Mouse (Mus musculus) MEL (cell line): ENCODE data around the gene Akr1c13. TPM values are rescaled to one million over a fixed set of nuclear protein-coding genes. Genes with fewer than 3 reads are reported as not detected.
"Not testable (repeated sequence)": the region's sequence is repeated elsewhere in the genome, so short reads cannot be mapped to it uniquely, and the experiment has no call there.

Experiments used
- DNase-seq: peaks from one replicate; pipeline ENCODE4 v3.0.0; 2011; ENCODE audit warnings: low read depth, low spot score
- H3K27ac ChIP-seq: 2 replicates; pipeline ENCODE4 v1.5.1; 2012; ENCODE audit warnings: low read depth, mild to moderate bottlenecking, control low read depth, low read length, moderate library complexity; ENCODE audit not compliant: control insufficient read depth
- H3K27me3 ChIP-seq, 2 experiments: fragments of 150-350 bp in 1 of 2; sonication (generic) in 1 of 2; 2 replicates each; pipeline ENCODE4 v1.6.1; 2012; ENCODE audit warnings: low read length in 2 of 2, mild to moderate bottlenecking in 2 of 2, improper control_type of control experiment in 1 of 2, moderate library complexity in 1 of 2; ENCODE audit not compliant: insufficient read depth in 2 of 2, control insufficient read depth in 1 of 2
- H3K36me3 ChIP-seq, 2 experiments: 2 replicates each; pipeline ENCODE4 v1.6.1; 2012 to 2014; ENCODE audit warnings: low read length in 2 of 2, improper control_type of control experiment in 1 of 2, inconsistent platforms in 1 of 2, mild to moderate bottlenecking in 1 of 2; ENCODE audit not compliant: insufficient read depth in 2 of 2, control insufficient read depth in 1 of 2
- H3K4me1 ChIP-seq, 2 experiments: fragments of 150-350 bp in 1 of 2; sonication (generic) in 1 of 2; 2 replicates each; pipeline ENCODE4 v1.6.1; 2012; ENCODE audit warnings: low read length in 2 of 2, improper control_type of control experiment in 1 of 2, mild to moderate bottlenecking in 1 of 2; ENCODE audit not compliant: insufficient read depth in 2 of 2, control insufficient read depth in 1 of 2
- H3K4me3 ChIP-seq, 2 experiments: fragments of 150-350 bp in 1 of 2; sonication (generic) in 1 of 2; 2 replicates each; pipeline ENCODE4 v1.5.1; 2012; ENCODE audit warnings: low read depth in 2 of 2, low read length in 2 of 2, mild to moderate bottlenecking in 2 of 2, moderate library complexity in 2 of 2, control low read depth in 1 of 2, improper control_type of control experiment in 1 of 2; ENCODE audit not compliant: control insufficient read depth in 1 of 2, insufficient read depth in 1 of 2
- H3K79me2 ChIP-seq: 2 replicates; pipeline ENCODE4 v1.6.1; 2012; ENCODE audit warnings: mild to moderate bottlenecking, low read length, moderate library complexity; ENCODE audit not compliant: control insufficient read depth, poor library complexity, insufficient read depth
- H3K9ac ChIP-seq: 2 replicates; pipeline ENCODE4 v1.6.1; 2012; ENCODE audit warnings: low read depth, mild to moderate bottlenecking, control low read depth, low read length, moderate library complexity; ENCODE audit not compliant: control insufficient read depth, poor library complexity, severe bottlenecking
- H3K9me3 ChIP-seq: fragments of 150-350 bp; sonication (generic); replicated peaks from 2 replicates; pipeline ENCODE4 v1.6.1; 2012; ENCODE audit warnings: mild to moderate bottlenecking, low read length, improper control_type of control experiment, moderate library complexity; ENCODE audit not compliant: insufficient read depth
- CTCF ChIP-seq, 3 experiments: IDR thresholded peaks in 2 of 3; conservative IDR thresholded peaks in 1 of 3; 2 replicates each; pipeline ENCODE4 v1.5.1; 2011 to 2012; ENCODE audit warnings: low read length in 3 of 3, low read depth in 2 of 3, mild to moderate bottlenecking in 2 of 3, improper control_type of control experiment in 1 of 3, inconsistent platforms in 1 of 3, mixed read lengths in 1 of 3, moderate library complexity in 1 of 3; ENCODE audit not compliant: control insufficient read depth in 1 of 3, insufficient read depth in 1 of 3, poor library complexity in 1 of 3, severe bottlenecking in 1 of 3
- ETS1 ChIP-seq: IDR thresholded peaks from 2 replicates; pipeline ENCODE4 v1.6.1; 2012; ENCODE audit warnings: low read depth, mild to moderate bottlenecking, inconsistent platforms, low read length, improper control_type of control experiment, moderate library complexity
- GABPA ChIP-seq: IDR thresholded peaks from 2 replicates; pipeline ENCODE4 v1.6.1; 2012; ENCODE audit warnings: low read depth, mild to moderate bottlenecking, inconsistent platforms, low read length, improper control_type of control experiment, moderate library complexity
- GATA1 ChIP-seq: IDR thresholded peaks from 2 replicates; pipeline ENCODE4 v1.6.1; 2011; ENCODE audit warnings: low read depth, low read length, improper control_type of control experiment
- HCFC1 ChIP-seq: IDR thresholded peaks from 2 replicates; pipeline ENCODE4 v1.6.1; 2012; ENCODE audit warnings: low read depth, mild to moderate bottlenecking, inconsistent platforms, low read length, improper control_type of control experiment, moderate library complexity
- KAT2A ChIP-seq: conservative IDR thresholded peaks from 2 replicates; pipeline ENCODE4 v1.6.1; 2012; ENCODE audit warnings: low read depth, low read length, improper control_type of control experiment, inconsistent platforms
- MAZ ChIP-seq: IDR thresholded peaks from 2 replicates; pipeline ENCODE4 v1.6.1; 2012; ENCODE audit warnings: low read depth, mild to moderate bottlenecking, inconsistent platforms, low read length, improper control_type of control experiment
- MEF2A ChIP-seq: IDR thresholded peaks from 2 replicates; pipeline ENCODE4 v1.6.1; 2014; ENCODE audit warnings: low read depth, mild to moderate bottlenecking, inconsistent platforms, low read length, improper control_type of control experiment; ENCODE audit not compliant: poor library complexity, insufficient replicate concordance, severe bottlenecking; ENCODE audit errors: extremely low read depth
- MYB ChIP-seq: IDR thresholded peaks from 2 replicates; pipeline ENCODE4 v1.6.1; 2011; ENCODE audit warnings: mild to moderate bottlenecking, low read depth, low read length, improper control_type of control experiment
- MYC ChIP-seq: IDR thresholded peaks from 2 replicates; pipeline ENCODE4 v1.6.1; 2011; ENCODE audit warnings: low read depth, mild to moderate bottlenecking, low read length, improper control_type of control experiment, moderate library complexity
- NELFE ChIP-seq: IDR thresholded peaks from 2 replicates; pipeline ENCODE4 v1.6.1; 2011; ENCODE audit warnings: low read depth, low read length, improper control_type of control experiment
- NRF1 ChIP-seq: IDR thresholded peaks from 2 replicates; pipeline ENCODE4 v1.6.1; 2014; ENCODE audit warnings: low read depth, mild to moderate bottlenecking, inconsistent platforms, low read length, improper control_type of control experiment, moderate library complexity; ENCODE audit not compliant: poor library complexity, insufficient read depth, severe bottlenecking
- POLR2A ChIP-seq, 2 experiments: IDR thresholded peaks; 2 replicates each; pipeline ENCODE4 v1.6.1; 2011 to 2012; ENCODE audit warnings: low read length in 2 of 2, mild to moderate bottlenecking in 2 of 2, control low read depth in 1 of 2, improper control_type of control experiment in 1 of 2, low read depth in 1 of 2, moderate library complexity in 1 of 2; ENCODE audit not compliant: control insufficient read depth in 1 of 2, insufficient read depth in 1 of 2, poor library complexity in 1 of 2
- POLR2AphosphoS5 ChIP-seq: IDR thresholded peaks from 2 replicates; pipeline ENCODE4 v1.6.1; 2012; ENCODE audit warnings: low read depth, borderline replicate concordance, mild to moderate bottlenecking, inconsistent platforms, low read length, moderate library complexity, mixed read lengths
- SIN3A ChIP-seq: IDR thresholded peaks from 2 replicates; pipeline ENCODE4 v1.6.1; 2012; ENCODE audit warnings: low read length, improper control_type of control experiment, inconsistent platforms
- SMC3 ChIP-seq: IDR thresholded peaks from 2 replicates; pipeline ENCODE4 v1.6.1; 2011; ENCODE audit warnings: low read depth, low read length, improper control_type of control experiment
- TAL1 ChIP-seq: IDR thresholded peaks from 2 replicates; pipeline ENCODE4 v1.6.1; 2012; ENCODE audit warnings: mild to moderate bottlenecking, inconsistent platforms, low read length, moderate library complexity, mixed read lengths
- TCF12 ChIP-seq: IDR thresholded peaks from 2 replicates; pipeline ENCODE4 v1.6.1; 2014; ENCODE audit warnings: low read depth, mild to moderate bottlenecking, inconsistent platforms, low read length, improper control_type of control experiment, moderate library complexity
- UBTF ChIP-seq: IDR thresholded peaks from 2 replicates; pipeline ENCODE4 v1.6.1; 2012; ENCODE audit warnings: low read depth, mild to moderate bottlenecking, inconsistent platforms, low read length, improper control_type of control experiment, moderate library complexity, borderline replicate concordance; ENCODE audit not compliant: insufficient read depth
- USF1 ChIP-seq: IDR thresholded peaks from 2 replicates; pipeline ENCODE4 v1.6.1; 2014; ENCODE audit warnings: low read depth, mild to moderate bottlenecking, inconsistent platforms, low read length, improper control_type of control experiment, moderate library complexity
- USF2 ChIP-seq, 2 experiments: IDR thresholded peaks; 2 replicates each; pipeline ENCODE4 v1.6.1; 2011 to 2012; ENCODE audit warnings: improper control_type of control experiment in 2 of 2, low read length in 2 of 2, borderline replicate concordance in 1 of 2, inconsistent platforms in 1 of 2, low read depth in 1 of 2, mild to moderate bottlenecking in 1 of 2; ENCODE audit not compliant: insufficient read depth in 1 of 2
- ZC3H11A ChIP-seq: IDR thresholded peaks from 2 replicates; pipeline ENCODE4 v1.6.1; 2012; ENCODE audit warnings: low read depth, mild to moderate bottlenecking, inconsistent platforms, low read length, improper control_type of control experiment
- ZKSCAN1 ChIP-seq: IDR thresholded peaks from 2 replicates; pipeline ENCODE4 v1.6.1; 2012; ENCODE audit warnings: low read depth, mild to moderate bottlenecking, inconsistent platforms, low read length, improper control_type of control experiment, moderate library complexity
- ZMIZ1 ChIP-seq: IDR thresholded peaks from 2 replicates; pipeline ENCODE4 v1.6.1; 2012; ENCODE audit warnings: low read depth, mild to moderate bottlenecking, inconsistent platforms, low read length, improper control_type of control experiment, moderate library complexity
- polyA plus RNA-seq, 2 experiments: library from polyadenylated mRNA; stranded (reverse) in 1 of 2; unstranded in 1 of 2; fragments of >175 nt in 1 of 2; fragments of >200 nt in 1 of 2; gene quantifications; 2 replicates each; pipeline versions ENCODE4 v1.2.1 to v1.2.4; 2012; ENCODE audit warnings: low replicate concordance in 2 of 2, low read depth in 1 of 2; ENCODE audit not compliant: insufficient read length in 2 of 2, insufficient read depth in 1 of 2, missing spikeins in 1 of 2
- total RNA-seq: library from RNA; depleted of rRNA; stranded (reverse); fragments of 300-350 nt; gene quantifications from 2 replicates; pipeline ENCODE4 v1.2.3, GENCODE M21; 2012

The Akr1c13 gene
- total and polyA plus RNA-seq, 3 experiments: 5.5 to 13.0 TPM; not detected in 1

DNA sequence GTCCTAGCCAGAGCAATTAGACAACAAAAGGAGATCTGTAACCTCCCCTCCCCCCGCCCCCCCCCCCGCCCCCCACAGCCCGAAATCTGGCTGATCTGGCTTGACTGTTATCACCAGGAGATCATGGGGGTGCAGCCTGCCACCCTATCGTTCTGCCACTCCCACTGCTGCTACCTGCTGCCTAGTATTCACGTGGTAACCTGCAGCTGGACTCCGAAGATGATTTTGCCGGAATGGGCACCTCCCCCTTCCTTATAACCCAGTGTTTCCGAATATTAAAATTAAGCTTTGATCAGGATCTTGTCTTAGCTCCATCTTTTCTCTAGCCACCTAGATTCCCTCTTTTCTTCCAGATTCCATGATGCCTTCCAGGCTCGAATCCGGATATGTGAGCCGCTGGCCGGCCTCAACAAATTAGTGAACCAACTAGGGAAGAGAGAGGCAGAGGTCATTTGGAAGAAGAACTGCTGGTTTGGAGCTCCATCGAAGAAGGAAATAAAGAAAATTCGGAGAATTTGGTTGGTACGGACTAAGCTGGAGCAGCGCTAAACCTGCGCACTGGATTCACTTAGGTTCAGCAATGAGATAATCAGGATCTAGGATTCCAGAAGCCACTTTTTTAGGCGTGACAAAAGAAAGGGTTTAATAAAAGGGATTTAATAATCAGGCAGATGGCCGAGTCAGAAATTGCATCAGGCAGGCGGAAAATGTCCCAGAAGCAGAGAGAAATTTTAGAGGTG, 20.8 kb downstream of the Akr1c13 start:
- no peaks in the 10 kb centered on the region for H3K36me3 ChIP-seq
- H3K79me2 ChIP-seq: no peaks in the 10 kb centered on the region
- DNase-seq: no peak
- H3K4me1 ChIP-seq: no peaks in the 10 kb centered on the region
- TF ChIP-seq SMC3: no peak
- no peak for TF ChIP-seq SIN3A
- no peak for TF ChIP-seq ETS1
- no peak for TF ChIP-seq ZMIZ1
- no peak for TF ChIP-seq MAZ
- no peak for TF ChIP-seq KAT2A
- no peak for TF ChIP-seq TAL1
- no peak for TF ChIP-seq USF1
- no peak for TF ChIP-seq MYC
- TF ChIP-seq CTCF (IDR thresholded peaks at IDR 0.05 in 2 of 3, conservative IDR thresholded peaks at IDR 0.05 in 1 of 3; ENCODE audit: control insufficient read depth in 1 of 3, insufficient read depth in 1 of 3, low read depth in 2 of 3, low read length in 3 of 3, poor library complexity in 1 of 3, severe bottlenecking in 1 of 3): no peak
- no peak for TF ChIP-seq USF2 (IDR thresholded peaks at IDR 0.05; ENCODE audit: borderline replicate concordance in 1 of 2, insufficient read depth in 1 of 2, low read depth in 1 of 2, low read length in 2 of 2)
- TF ChIP-seq GATA1: no peak
- TF ChIP-seq ZC3H11A: no peak
- TF ChIP-seq MYB: no peak
- no peak for TF ChIP-seq ZKSCAN1
- no peak for TF ChIP-seq POLR2AphosphoS5
- no peak for TF ChIP-seq UBTF
- TF ChIP-seq NRF1: no peak
- H3K27ac ChIP-seq: no peak overlapping the region
- H3K27me3 ChIP-seq: no peaks in the 10 kb centered on the region
- H3K4me3 ChIP-seq: no peak overlapping the region
- H3K9ac ChIP-seq: no peak overlapping the region
- H3K9me3 ChIP-seq: no peaks in the 10 kb centered on the region

DNA sequence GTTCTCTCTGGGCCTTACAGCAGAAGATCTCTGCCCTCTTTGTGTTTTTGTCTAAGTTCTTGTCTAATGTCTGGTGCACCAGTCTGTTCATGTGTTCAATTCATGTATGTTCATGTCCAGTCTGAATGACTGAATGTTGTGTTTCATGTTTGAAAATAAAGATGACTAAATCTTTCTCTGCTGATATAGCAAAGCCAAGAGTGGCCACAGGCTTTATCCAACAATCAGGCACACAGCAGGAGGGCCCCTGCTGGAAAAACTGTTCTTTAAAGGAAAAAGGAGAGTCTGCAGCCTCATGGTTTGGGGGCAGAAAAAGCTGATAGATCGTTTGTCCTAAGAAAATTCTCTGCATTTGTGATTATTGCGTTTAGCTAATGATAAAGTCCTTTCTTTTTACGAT, 21.4 kb downstream of the Akr1c13 start:
- H3K27ac ChIP-seq: no peak overlapping the region
- H3K4me1 ChIP-seq: no peaks in the 10 kb centered on the region
- no peaks in the 10 kb centered on the region for H3K9me3 ChIP-seq
- H3K27me3 ChIP-seq: no peaks in the 10 kb centered on the region
- H3K36me3 ChIP-seq: no peaks in the 10 kb centered on the region
- H3K79me2 ChIP-seq: no peaks in the 10 kb centered on the region
- TF ChIP-seq TAL1 (no peak), TCF12 (no peak), POLR2AphosphoS5 (no peak), ZMIZ1 (no peak), POLR2A (IDR thresholded peaks at IDR 0.05; ENCODE audit: control insufficient read depth in 1 of 2, insufficient read depth in 1 of 2, low read depth in 1 of 2, low read length in 2 of 2, poor library complexity in 1 of 2) (no peak), MEF2A (no peak), HCFC1 (no peak), SIN3A (no peak), ZC3H11A (no peak), GABPA (no peak), NELFE (no peak)
- H3K4me3 ChIP-seq: no peak overlapping the region
- DNase-seq: no peak
- no peak overlapping the region for H3K9ac ChIP-seq

DNA sequence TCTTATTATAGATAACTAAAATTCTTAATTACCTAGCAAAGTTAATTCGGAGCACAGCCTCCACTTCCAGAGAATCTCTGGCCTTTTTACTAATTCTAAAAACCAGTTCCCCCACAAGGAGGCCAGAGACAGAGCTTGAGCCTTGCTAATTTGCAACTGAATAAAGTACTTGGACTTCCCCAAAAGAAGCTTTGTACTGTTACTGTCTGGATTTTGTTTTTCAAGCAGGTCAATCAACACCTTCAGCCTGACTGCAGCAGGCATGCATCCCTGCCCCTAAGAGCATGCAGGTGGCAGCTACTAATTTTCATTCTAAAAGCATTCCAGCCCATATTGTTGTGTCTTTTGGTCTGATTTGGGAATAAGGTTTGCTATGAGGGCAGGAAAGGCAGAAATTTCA, 24.5 kb downstream of the Akr1c13 start:
- not testable (repeated sequence) for H3K27me3 ChIP-seq, DNase-seq, H3K36me3 ChIP-seq, H3K9ac ChIP-seq, H3K4me3 ChIP-seq, H3K27ac ChIP-seq, H3K79me2 ChIP-seq, H3K9me3 ChIP-seq, H3K4me1 ChIP-seq
